Mouse (Mus musculus): ENCODE data around the gene Rnf130. TPM values are rescaled to one million over a fixed set of nuclear protein-coding genes. Genes with fewer than 3 reads are reported as not detected.

Gene Rnf130
- polyA plus RNA-seq (2014; fragmentation: Nextera tagmentation; extraction: Ambion mirVana) = 55.9 and 72.6 TPM in 2 replicates

- Histone ChIP-seq H3K36me3 (ENCODE audit: control insufficient read depth, insufficient read depth, low read length) (no peaks in the 10 kb centered on the region), H3K27ac (ENCODE audit: low read depth, low read length) (peak within 1 kb of the TSS; percentile 96), H3K9me3 (replicated peaks; ENCODE audit: control insufficient read depth, low read length) (no peaks in the 10 kb centered on the region), H3K4me1 (ENCODE audit: control insufficient read depth, insufficient read depth, low read length) (peaks cover 31% of the 10 kb centered on the region), H3K4me2 (ENCODE audit: low read length) (peak within 1 kb of the TSS; percentile 62), H3K4me3 (ENCODE audit: low read depth, low read length) (peak within 1 kb of the TSS; percentile 95), H3K9ac (ENCODE audit: low read length) (peak within 1 kb of the TSS; percentile 99), H3K27me3 (replicated peaks; ENCODE audit: control insufficient read depth, insufficient read depth, low read length) (no peaks in the 10 kb centered on the region)
- peak; percentile 89 for ATAC-seq
- WGBS = under 1% methylated on average over 104 of the region's 129 CpGs
- DNase-seq (ENCODE audit: low spot score) = peak; percentile 96
Measured at GRCm38 (mm10) chr11:50024833-50025720, at the start of gene Rnf130. Rnf130 (plus strand) TSS chr11:50025346.

GRCm38 (mm10) chr11:49977963-49978568 is 47.1 kb upstream of the Rnf130 start:
- Histone ChIP-seq H3K36me3 (ENCODE audit: control insufficient read depth, insufficient read depth, low read length) (no peaks in the 10 kb centered on the region), H3K4me2 (ENCODE audit: low read length) (no peak overlapping the region), H3K9ac (ENCODE audit: low read length) (no peak overlapping the region), H3K27ac (ENCODE audit: low read depth, low read length) (no peak overlapping the region), H3K27me3 (replicated peaks; ENCODE audit: control insufficient read depth, insufficient read depth, low read length) (no peaks in the 10 kb centered on the region), H3K4me1 (ENCODE audit: control insufficient read depth, insufficient read depth, low read length) (no peaks in the 10 kb centered on the region), H3K4me3 (ENCODE audit: low read depth, low read length) (no peak overlapping the region), H3K9me3 (replicated peaks; ENCODE audit: control insufficient read depth, low read length) (no peaks in the 10 kb centered on the region)
- ATAC-seq (no peak), DNase-seq (ENCODE audit: low spot score) (no peak)
- 84% methylated on average over 10 of the region's 10 CpGs for WGBS

- ATAC-seq = no peak
Measured at GRCm38 (mm10) chr11:49978935-49979334, 46.2 kb upstream of the Rnf130 start.

GRCm38 (mm10) chr11:49980681-49981235 is 44.4 kb upstream of the Rnf130 start:
- Histone ChIP-seq H3K9me3 (replicated peaks; ENCODE audit: control insufficient read depth, low read length) (no peaks in the 10 kb centered on the region), H3K4me3 (ENCODE audit: low read depth, low read length) (no peak overlapping the region), H3K27ac (ENCODE audit: low read depth, low read length) (no peak overlapping the region), H3K4me2 (ENCODE audit: low read length) (no peak overlapping the region), H3K4me1 (ENCODE audit: control insufficient read depth, insufficient read depth, low read length) (no peaks in the 10 kb centered on the region), H3K27me3 (replicated peaks; ENCODE audit: control insufficient read depth, insufficient read depth, low read length) (no peaks in the 10 kb centered on the region), H3K36me3 (ENCODE audit: control insufficient read depth, insufficient read depth, low read length) (no peaks in the 10 kb centered on the region), H3K9ac (ENCODE audit: low read length) (no peak overlapping the region)
- DNase-seq (ENCODE audit: low spot score) = no peak
- no peak for ATAC-seq
- WGBS = 65% methylated on average over 6 of the region's 6 CpGs

More at GRCm38 (mm10) chr11:49978935-49979334, 46.2 kb upstream of the Rnf130 start:
- DNase-seq (ENCODE audit: low spot score) = no peak
- Histone ChIP-seq H3K4me1 (ENCODE audit: control insufficient read depth, insufficient read depth, low read length) (no peaks in the 10 kb centered on the region), H3K27me3 (replicated peaks; ENCODE audit: control insufficient read depth, insufficient read depth, low read length) (no peaks in the 10 kb centered on the region), H3K9me3 (replicated peaks; ENCODE audit: control insufficient read depth, low read length) (no peaks in the 10 kb centered on the region), H3K9ac (ENCODE audit: low read length) (no peak overlapping the region), H3K27ac (ENCODE audit: low read depth, low read length) (no peak overlapping the region), H3K4me3 (ENCODE audit: low read depth, low read length) (no peak overlapping the region), H3K4me2 (ENCODE audit: low read length) (no peak overlapping the region), H3K36me3 (ENCODE audit: control insufficient read depth, insufficient read depth, low read length) (no peaks in the 10 kb centered on the region)
- 94% methylated on average over 8 of the region's 8 CpGs for WGBS

- WGBS = 92% methylated on average over 7 of the region's 7 CpGs
- Histone ChIP-seq H3K4me2 (ENCODE audit: low read length) (no peak overlapping the region), H3K9ac (ENCODE audit: low read length) (no peak overlapping the region), H3K4me3 (ENCODE audit: low read depth, low read length) (no peak overlapping the region), H3K4me1 (ENCODE audit: control insufficient read depth, insufficient read depth, low read length) (no peaks in the 10 kb centered on the region), H3K27me3 (replicated peaks; ENCODE audit: control insufficient read depth, insufficient read depth, low read length) (no peaks in the 10 kb centered on the region), H3K9me3 (replicated peaks; ENCODE audit: control insufficient read depth, low read length) (no peaks in the 10 kb centered on the region), H3K27ac (ENCODE audit: low read depth, low read length) (no peak overlapping the region), H3K36me3 (ENCODE audit: control insufficient read depth, insufficient read depth, low read length) (no peaks in the 10 kb centered on the region)
- DNase-seq (ENCODE audit: low spot score) (no peak), ATAC-seq (no peak)
Measured at GRCm38 (mm10) chr11:49981321-49981963, 43.7 kb upstream of the Rnf130 start.

GRCm38 (mm10) chr11:49982094-49982493 is 43.1 kb upstream of the Rnf130 start:
- DNase-seq (ENCODE audit: low spot score) = no peak
- no peaks in the 10 kb centered on the region for H3K9me3 ChIP-seq (replicated peaks; ENCODE audit: control insufficient read depth, low read length)
- H3K4me3 ChIP-seq (ENCODE audit: low read depth, low read length) = no peak overlapping the region
- H3K4me2 ChIP-seq (ENCODE audit: low read length) = no peak overlapping the region
- no peaks in the 10 kb centered on the region for H3K36me3 ChIP-seq (ENCODE audit: control insufficient read depth, insufficient read depth, low read length)
- WGBS = 91% methylated on average over 4 of the region's 4 CpGs
- H3K27me3 ChIP-seq (replicated peaks; ENCODE audit: control insufficient read depth, insufficient read depth, low read length) = no peaks in the 10 kb centered on the region
- no peaks in the 10 kb centered on the region for H3K4me1 ChIP-seq (ENCODE audit: control insufficient read depth, insufficient read depth, low read length)
- H3K27ac ChIP-seq (ENCODE audit: low read depth, low read length) = no peak overlapping the region
- no peak for ATAC-seq
- no peak overlapping the region for H3K9ac ChIP-seq (ENCODE audit: low read length)

GRCm38 (mm10) chr11:49982881-49983280 is 42.3 kb upstream of the Rnf130 start:
- no peak for DNase-seq (ENCODE audit: low spot score)
- no peaks in the 10 kb centered on the region for H3K9me3 ChIP-seq (replicated peaks; ENCODE audit: control insufficient read depth, low read length)
- no peak overlapping the region for H3K4me2 ChIP-seq (ENCODE audit: low read length)
- no peaks in the 10 kb centered on the region for H3K36me3 ChIP-seq (ENCODE audit: control insufficient read depth, insufficient read depth, low read length)
- H3K4me3 ChIP-seq (ENCODE audit: low read depth, low read length) = no peak overlapping the region
- H3K9ac ChIP-seq (ENCODE audit: low read length) = no peak overlapping the region
- H3K27me3 ChIP-seq (replicated peaks; ENCODE audit: control insufficient read depth, insufficient read depth, low read length) = no peaks in the 10 kb centered on the region
- H3K4me1 ChIP-seq (ENCODE audit: control insufficient read depth, insufficient read depth, low read length) = no peaks in the 10 kb centered on the region
- no peak overlapping the region for H3K27ac ChIP-seq (ENCODE audit: low read depth, low read length)
- no peak for ATAC-seq
- 44% methylated on average over 4 of the region's 4 CpGs for WGBS

- Histone ChIP-seq H3K27ac (ENCODE audit: low read depth, low read length) (no peak overlapping the region), H3K36me3 (ENCODE audit: control insufficient read depth, insufficient read depth, low read length) (no peaks in the 10 kb centered on the region), H3K4me3 (ENCODE audit: low read depth, low read length) (no peak overlapping the region), H3K4me2 (ENCODE audit: low read length) (no peak overlapping the region), H3K4me1 (ENCODE audit: control insufficient read depth, insufficient read depth, low read length) (no peaks in the 10 kb centered on the region), H3K9me3 (replicated peaks; ENCODE audit: control insufficient read depth, low read length) (no peaks in the 10 kb centered on the region), H3K9ac (ENCODE audit: low read length) (no peak overlapping the region), H3K27me3 (replicated peaks; ENCODE audit: control insufficient read depth, insufficient read depth, low read length) (no peaks in the 10 kb centered on the region)
- ATAC-seq (no peak), DNase-seq (ENCODE audit: low spot score) (no peak)
- WGBS = 86% methylated on average over 4 of the region's 4 CpGs
Measured at GRCm38 (mm10) chr11:49983875-49984552, 41.1 kb upstream of the Rnf130 start.
